Mouse (Mus musculus) forebrain, embryonic 10.5 days (tissue): Measurements from ENCODE around the gene Tiprl. TPM values are rescaled to one million over a fixed set of nuclear protein-coding genes. Genes with fewer than 3 reads are reported as not detected.

ENCODE experiments used
- polyA plus RNA-seq: library from polyadenylated mRNA; unstranded; fragments of >200 nt; fragmentation: Nextera tagmentation; extraction: Ambion mirVana; gene quantifications from 2 replicates; pipeline ENCODE4 v1.2.1, GENCODE M21; 2016

Tiprl gene
- polyA plus RNA-seq, 1 experiment from 2014 or later, result 93.1 TPM

Other genes starting within 250 kb of the Tiprl start
- gene Tbx19, start 76.2 kb downstream of the Tiprl start, polyA plus RNA-seq, result not detected in 2 replicates
- gene Sft2d2, start 42.6 kb downstream of the Tiprl start, polyA plus RNA-seq, result 12.3 and 12.7 TPM in 2 replicates
- gene Gpr161, start 58.8 kb upstream of the Tiprl start, polyA plus RNA-seq, result 1.5 and 1.8 TPM in 2 replicates
- 5.8 and 6.5 TPM in 2 replicates for gene Dcaf6, start 223.5 kb upstream of the Tiprl start, polyA plus RNA-seq
- gene Mpc2, start 223.6 kb upstream of the Tiprl start, polyA plus RNA-seq, result 79.7 and 90.0 TPM in 2 replicates
- gene Adcy10, start 248.2 kb upstream of the Tiprl start, polyA plus RNA-seq, result 0.11 TPM in 1 of 2 replicates, not detected in the other